Mouse (Mus musculus) lung, adult 2 months (tissue): Measurements from ENCODE around the gene Mixl1. TPM values are rescaled to one million over a fixed set of nuclear protein-coding genes. Genes with fewer than 3 reads are reported as not detected.

ENCODE experiments used
- DNase-seq: peaks from one replicate; pipeline ENCODE4 v3.0.0; 2022
- H3K4me1 ChIP-seq: fragments of 200-500 bp; 2 replicates; pipeline ENCODE4 v1.6.1; 2011; ENCODE audit warnings: low read length; ENCODE audit not compliant: control insufficient read depth, insufficient read depth
- H3K4me3 ChIP-seq: fragments of 200-500 bp; replicated peaks from 2 replicates; pipeline ENCODE3; 2011; ENCODE audit warnings: low read depth, mild to moderate bottlenecking, control low read depth, low read length; ENCODE audit errors: extremely low read depth
- CTCF ChIP-seq: fragments of 200-500 bp; IDR thresholded peaks from 2 replicates; pipeline ENCODE4 v1.5.1; 2011; ENCODE audit warnings: mild to moderate bottlenecking, low read length, control low read depth; ENCODE audit not compliant: insufficient read depth
- POLR2A ChIP-seq: fragments of 200-500 bp; IDR thresholded peaks from 2 replicates; pipeline ENCODE4 v1.6.1; 2011; ENCODE audit warnings: low read depth, mild to moderate bottlenecking, control low read depth, low read length, borderline replicate concordance; ENCODE audit errors: extremely low read depth
- WGBS: fragments of 180-500 bp; shearing (Covaris S2); methylation state at CpG from one replicate; pipeline ENCODE4 v1.1.7; 2018; 5-methylcytosine and 5-hydroxymethylcytosine counted together
- polyA plus RNA-seq: library from polyadenylated mRNA; depleted of rRNA; stranded (reverse); fragments of >200 nt; gene quantifications from 2 replicates; pipeline ENCODE4 v1.2.3, GENCODE M21; 2012; rRNA removed

The Mixl1 gene
- polyA plus RNA-seq, 1 experiment, result not detected

DNA sequence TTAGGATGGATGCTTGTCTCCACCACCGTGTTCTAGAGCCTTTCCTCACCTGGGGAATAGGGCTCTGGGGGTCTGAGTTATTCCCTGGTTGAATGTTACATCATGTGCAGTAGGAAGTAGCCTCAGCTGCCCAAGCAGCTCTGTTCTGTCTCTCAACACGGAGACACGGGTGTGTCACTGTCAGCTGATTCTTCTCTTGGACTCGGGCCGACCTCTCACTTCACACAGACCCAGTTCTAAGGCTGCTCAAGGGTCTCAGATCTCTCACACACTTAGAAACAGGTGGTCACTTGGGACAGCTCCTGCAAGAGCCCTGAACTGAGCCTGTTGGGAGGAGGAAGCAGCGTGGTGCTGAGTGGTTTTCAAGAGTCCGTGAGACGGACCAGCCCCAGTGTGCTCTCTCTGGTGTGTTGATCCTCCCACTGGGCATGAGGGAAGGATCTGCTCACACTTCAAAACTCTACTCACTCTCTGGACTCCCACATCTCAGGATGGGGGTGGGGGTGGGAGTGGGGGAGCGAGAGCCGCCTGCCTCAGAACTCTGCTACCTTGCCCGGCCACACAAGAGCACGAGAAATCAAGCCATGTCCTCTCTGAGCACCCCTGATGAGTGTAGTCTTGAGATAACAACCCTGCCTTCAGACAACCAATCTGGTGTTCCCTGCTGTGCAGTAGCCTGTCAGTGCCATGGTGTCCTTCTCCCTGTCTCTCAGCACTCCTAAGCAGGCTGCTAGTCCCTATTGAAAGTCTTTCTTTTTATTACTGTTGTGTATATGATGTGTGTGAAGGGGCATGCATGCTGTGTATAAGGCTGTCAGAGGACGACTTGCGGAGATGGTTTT, 12.3 kb upstream of the Mixl1 start:
- WGBS, result 52% methylated on average over 14 of the region's 14 CpGs
- no peak for DNase-seq
- H3K4me3 ChIP-seq, result no peak overlapping the region
- TF ChIP-seq POLR2A, result no peak
- TF ChIP-seq CTCF, result no peak
- no peaks in the 10 kb centered on the region for H3K4me1 ChIP-seq

DNA sequence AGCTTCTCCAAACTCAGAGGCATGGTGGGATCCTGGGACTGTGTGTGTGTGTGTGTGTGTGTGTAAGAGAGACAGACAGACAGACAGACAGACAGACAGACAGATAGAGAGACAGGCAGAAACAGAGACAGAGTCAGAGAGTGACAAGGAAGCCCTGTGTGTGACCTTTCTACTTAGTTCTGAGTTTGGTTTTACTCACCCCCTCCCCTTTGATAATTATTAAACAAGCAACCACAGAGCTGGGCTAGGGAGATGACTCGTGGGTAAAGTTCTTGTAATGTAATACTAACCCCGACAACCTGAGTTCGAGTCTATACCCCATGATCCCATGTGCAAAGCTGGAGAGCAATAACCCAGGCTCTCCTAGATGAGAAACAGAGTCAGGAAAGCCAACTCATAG, 11.0 kb upstream of the Mixl1 start:
- 67% methylated on average over 3 of the region's 3 CpGs for WGBS
- TF ChIP-seq POLR2A (no peak), CTCF (no peak)
- DNase-seq, result no peak
- no peaks in the 10 kb centered on the region for H3K4me1 ChIP-seq
- H3K4me3 ChIP-seq, result no peak overlapping the region

DNA sequence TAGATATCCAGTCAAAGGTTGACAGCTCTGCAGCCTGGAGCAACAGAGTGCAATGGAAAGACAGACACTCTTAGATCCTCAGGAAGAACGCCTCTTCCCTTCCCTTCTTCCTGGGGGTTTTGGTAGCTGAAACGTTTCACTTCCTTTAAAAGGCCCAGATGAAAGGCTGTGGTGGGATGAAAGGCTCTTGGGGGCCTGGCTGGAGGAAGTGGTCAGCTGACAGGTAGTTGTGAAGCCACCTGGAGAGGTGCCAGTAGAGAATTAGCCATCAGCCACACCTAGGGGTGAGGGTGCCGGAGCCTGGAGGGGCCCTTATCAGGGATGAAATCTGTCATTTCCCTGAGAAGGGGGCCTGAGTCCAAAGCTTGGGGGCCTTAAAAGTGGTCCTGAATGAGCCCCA, 10.5 kb upstream of the Mixl1 start:
- no peak for TF ChIP-seq CTCF
- no peak for TF ChIP-seq POLR2A
- Histone ChIP-seq H3K4me1 (no peaks in the 10 kb centered on the region), H3K4me3 (no peak overlapping the region)
- DNase-seq, result no peak
- WGBS, result 48% methylated on average over 3 of the region's 3 CpGs

DNA sequence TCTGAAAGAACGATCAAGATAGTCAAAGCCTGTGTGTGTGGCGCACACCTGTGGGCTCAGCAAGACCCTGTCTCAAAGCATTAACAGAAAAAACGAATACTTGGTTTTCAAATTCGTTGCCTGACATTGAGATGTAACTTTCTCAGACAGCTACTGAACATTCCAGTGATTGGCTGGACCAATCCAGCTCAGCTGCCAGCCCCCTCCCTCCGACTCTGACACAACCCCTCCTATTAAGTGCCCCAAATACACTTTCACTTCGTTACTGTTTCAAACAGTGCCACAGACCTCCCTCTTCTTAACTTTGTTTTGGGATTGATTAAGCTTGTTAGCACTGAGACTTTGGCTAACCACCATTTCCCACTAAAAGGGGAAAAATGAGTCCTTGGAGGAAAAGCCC, 6.6 kb upstream of the Mixl1 start:
- TF ChIP-seq CTCF (no peak), POLR2A (no peak)
- no peak overlapping the region for H3K4me3 ChIP-seq
- DNase-seq, result no peak
- no peaks in the 10 kb centered on the region for H3K4me1 ChIP-seq
- WGBS, result 31% methylated on average over 6 of the region's 6 CpGs

DNA sequence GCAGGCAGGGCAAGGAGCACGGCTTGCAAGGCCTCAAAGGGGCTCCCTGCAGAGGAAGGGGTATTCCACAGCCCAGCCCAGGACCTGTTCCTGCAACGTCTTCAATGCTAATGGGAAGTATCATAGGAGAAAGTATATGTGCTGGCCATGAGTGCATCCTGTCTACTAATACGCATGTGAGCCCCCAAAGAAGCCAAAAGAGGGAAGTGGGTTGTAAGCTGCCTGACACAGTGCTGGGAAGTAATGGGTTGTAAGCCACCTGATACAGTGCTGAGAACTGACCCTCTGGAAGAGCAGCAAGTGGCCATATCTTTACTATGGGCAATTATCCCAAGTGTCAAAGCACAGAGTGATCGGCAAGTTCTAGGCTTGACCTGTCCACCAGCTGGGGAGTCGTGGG, 1.2 kb upstream of the Mixl1 start:
- no peak for DNase-seq
- TF ChIP-seq CTCF, result no peak
- TF ChIP-seq POLR2A, result no peak
- WGBS, result 72% methylated on average over 5 of the region's 5 CpGs
- Histone ChIP-seq H3K4me1 (no peaks in the 10 kb centered on the region), H3K4me3 (no peak overlapping the region)

DNA sequence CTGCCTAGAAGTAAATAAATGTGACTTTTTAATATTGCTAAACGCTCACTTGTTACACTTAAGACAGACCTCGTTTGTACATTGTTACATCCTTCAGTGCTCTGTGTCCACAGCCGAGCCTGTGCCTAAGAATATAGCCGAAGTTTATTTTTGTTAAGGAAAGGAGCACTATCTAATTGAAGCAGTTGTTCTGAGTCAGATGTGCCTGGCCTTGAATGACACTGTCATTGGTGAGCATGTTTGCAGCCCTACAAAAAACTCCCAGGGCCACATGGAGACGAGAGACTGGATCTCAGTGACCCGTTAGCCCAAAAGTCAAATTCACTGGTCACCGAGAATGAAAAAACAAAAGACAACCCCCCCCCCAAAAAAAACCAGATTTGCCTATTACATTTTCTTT, 5.5 kb downstream of the Mixl1 start:
- H3K4me3 ChIP-seq, result no peak overlapping the region
- TF ChIP-seq CTCF, result no peak
- no peak for TF ChIP-seq POLR2A
- H3K4me1 ChIP-seq, result no peaks in the 10 kb centered on the region
- no peak for DNase-seq
- 79% methylated on average over 7 of the region's 7 CpGs for WGBS

Other genes with a start within 250 kb of the Mixl1 start
- 4.2 and 6.2 TPM in 2 replicates for gene Stum, start 213.5 kb downstream of the Mixl1 start, polyA plus RNA-seq
- gene Parp1, start 128.1 kb downstream of the Mixl1 start, polyA plus RNA-seq, result 17.7 and 20.1 TPM in 2 replicates
- gene Lin9, start 55.9 kb downstream of the Mixl1 start, polyA plus RNA-seq, result 1.7 and 2.7 TPM in 2 replicates
- gene Acbd3, start 29.0 kb upstream of the Mixl1 start, polyA plus RNA-seq, result 12.2 and 15.0 TPM in 2 replicates
- 282 and 339 TPM in 2 replicates for gene H3f3a, start 116.9 kb upstream of the Mixl1 start, polyA plus RNA-seq
- gene Sde2, start 154.1 kb upstream of the Mixl1 start, polyA plus RNA-seq, result 8.7 and 11.1 TPM in 2 replicates
- 0.07 TPM in 1 of 2 replicates, not detected in the other for gene Lefty2, start 196.1 kb upstream of the Mixl1 start, polyA plus RNA-seq
- gene Pycr2, start 207.3 kb upstream of the Mixl1 start, polyA plus RNA-seq, result 36.7 and 43.8 TPM in 2 replicates
- gene Lefty1, start 238.0 kb upstream of the Mixl1 start, polyA plus RNA-seq, result 11.4 and 11.5 TPM in 2 replicates
- gene Tmem63a, start 245.3 kb upstream of the Mixl1 start, polyA plus RNA-seq, result 70.4 and 81.7 TPM in 2 replicates